Mouse (Mus musculus) gastrocnemius, postnatal 10 days (tissue): ENCODE results near the gene Caskin2. TPM values are rescaled to one million over a fixed set of nuclear protein-coding genes. Genes with fewer than 3 reads are reported as not detected.

Experiments
- DNase-seq: peaks from one replicate; pipeline ENCODE4 v3.0.0; 2021; ENCODE audit warnings: mixed read lengths
- total RNA-seq, 2 experiments: library from RNA; stranded (reverse); gene quantifications; 2 replicates each; pipeline ENCODE4 v1.2.3; 2021

Gene Caskin2
- total RNA-seq, 2 experiments from 2014 or later: 16.8 to 22.7 TPM

- DNase-seq: no peak
Measured at GRCm38 (mm10) chr11:115806154-115806553, 7.3 kb downstream of the Caskin2 start.

- DNase-seq: no peak
Measured at GRCm38 (mm10) chr11:115805005-115805404, 8.4 kb downstream of the Caskin2 start.

GRCm38 (mm10) chr11:115803072-115803709 lies 10.2 kb downstream of the Caskin2 start:
- no peak for DNase-seq

- no peak for DNase-seq
Measured at GRCm38 (mm10) chr11:115800981-115801380, 12.5 kb downstream of the Caskin2 start.

GRCm38 (mm10) chr11:115797665-115798064 lies 15.8 kb downstream of the Caskin2 start:
- no peak for DNase-seq

GRCm38 (mm10) chr11:115796898-115797297 lies 16.5 kb downstream of the Caskin2 start:
- DNase-seq: no peak

GRCm38 (mm10) chr11:115792353-115792752 lies 21.1 kb downstream of the Caskin2 start:
- no peak for DNase-seq

GRCm38 (mm10) chr11:115791919-115792318 lies 21.5 kb downstream of the Caskin2 start:
- peak; percentile 5 for DNase-seq

GRCm38 (mm10) chr11:115789787-115790186 lies 23.7 kb downstream of the Caskin2 start:
- no peak for DNase-seq

- peak; percentile 7 for DNase-seq
Measured at GRCm38 (mm10) chr11:115786473-115786872, 27.0 kb downstream of the Caskin2 start.

GRCm38 (mm10) chr11:115780141-115781070 lies 33.0 kb downstream of the Caskin2 start:
- DNase-seq: peak; percentile 18

- peak; percentile 78 for DNase-seq
Measured at GRCm38 (mm10) chr11:115779038-115779571, 34.3 kb downstream of the Caskin2 start.

- peak; percentile 6 for DNase-seq
Measured at GRCm38 (mm10) chr11:115777487-115778335, 35.7 kb downstream of the Caskin2 start.

- DNase-seq: no peak
Measured at GRCm38 (mm10) chr11:115776954-115777353, 36.5 kb downstream of the Caskin2 start.

GRCm38 (mm10) chr11:115775821-115776665 lies 37.4 kb downstream of the Caskin2 start:
- peak; percentile 49 for DNase-seq

GRCm38 (mm10) chr11:115774653-115775052 lies 38.8 kb downstream of the Caskin2 start:
- DNase-seq: no peak

- no peak for DNase-seq
Measured at GRCm38 (mm10) chr11:115768896-115769295, 44.5 kb downstream of the Caskin2 start.

GRCm38 (mm10) chr11:115766981-115767380 lies 46.5 kb downstream of the Caskin2 start:
- no peak for DNase-seq

- DNase-seq: no peak
Measured at GRCm38 (mm10) chr11:115766356-115766943, 47.0 kb downstream of the Caskin2 start.

GRCm38 (mm10) chr11:115765607-115766141 lies 47.8 kb downstream of the Caskin2 start:
- peak; percentile 64 for DNase-seq
